8 mouse cellular contexts compared by ENCODE assay signal in the genomic region with DNA sequence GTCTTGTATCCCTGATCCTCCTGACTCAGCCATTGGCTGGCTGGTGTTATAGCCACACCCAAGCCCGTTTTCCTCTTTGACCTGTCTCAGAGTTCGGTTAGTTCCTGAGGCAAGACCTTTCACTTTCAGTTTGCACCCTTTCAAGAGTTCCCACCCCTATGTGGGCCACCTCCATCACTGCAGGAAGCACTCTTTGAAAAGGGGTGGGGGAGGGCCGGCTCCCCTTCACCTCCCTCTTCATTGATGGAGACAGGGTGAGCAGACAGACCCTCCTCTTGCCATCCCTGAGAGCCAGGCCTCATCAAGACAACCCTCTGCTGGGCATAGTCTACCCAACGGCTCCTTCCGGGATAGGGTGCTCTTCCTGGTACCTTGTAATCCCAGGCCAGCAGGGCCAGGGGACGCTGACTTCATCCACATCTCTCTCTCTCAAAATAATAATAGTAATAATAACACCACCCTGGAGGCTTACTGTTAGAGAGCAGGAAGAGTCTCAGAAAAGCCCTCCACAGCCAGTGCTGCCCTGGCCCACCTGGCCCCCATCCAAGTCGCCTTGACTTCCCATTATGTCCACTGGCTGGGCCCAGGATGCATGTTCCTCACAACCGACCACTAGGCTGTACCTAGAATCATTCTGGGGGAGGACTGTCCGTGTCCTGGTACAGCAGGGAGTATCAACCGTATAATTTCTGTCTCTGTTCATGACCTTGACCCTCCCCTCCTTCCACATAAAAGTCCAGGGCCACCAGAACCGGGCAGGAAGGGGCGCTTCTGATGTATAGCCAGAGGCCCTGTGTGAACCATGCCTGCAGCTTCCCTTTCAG. TPM values are rescaled to one million over a fixed set of nuclear protein-coding genes. Genes with fewer than 3 reads are reported as not detected.
DNase-seq lines count a peak whose midpoint lies in the region; ATAC-seq lines count a peak whose summit lies in the region.

No protein-coding gene starts in this region.

- H3K9me3 ChIP-seq in forebrain, embryonic 16.5 days (ENCODE audit: control insufficient read depth, low read length) = no peaks in the 10 kb centered on the region
- H3K9me3 ChIP-seq in intestine, embryonic 14.5 days (ENCODE audit: control insufficient read depth, low read length) = no peaks in the 10 kb centered on the region
- no peaks in the 10 kb centered on the region for H3K9me3 ChIP-seq in liver, embryonic 16.5 days (replicated peaks; ENCODE audit: control insufficient read depth, low read length)
- H3K9me3 ChIP-seq in neural tube, embryonic 15.5 days (replicated peaks) = no peaks in the 10 kb centered on the region

- peak overlapping the region; percentile 83 for H3K4me3 ChIP-seq in forebrain, embryonic 16.5 days (replicated peaks; ENCODE audit: low read length)
- peak overlapping the region; percentile 77 for H3K4me3 ChIP-seq in intestine, embryonic 14.5 days (ENCODE audit: low read depth, low read length)
- H3K4me3 ChIP-seq in liver, embryonic 16.5 days (ENCODE audit: low read depth, low read length) = peak overlapping the region; percentile 74
- peak overlapping the region; percentile 63 for H3K4me3 ChIP-seq in neural tube, embryonic 15.5 days (replicated peaks)

- peak overlapping the region; percentile 60 for H3K27ac ChIP-seq in forebrain, embryonic 16.5 days (ENCODE audit: low read length)
- H3K27ac ChIP-seq in intestine, embryonic 14.5 days (ENCODE audit: low read depth) = peak overlapping the region; percentile 71
- peak overlapping the region; percentile 79 for H3K27ac ChIP-seq in liver, embryonic 16.5 days (ENCODE audit: low read length)
- peak overlapping the region; percentile 77 for H3K27ac ChIP-seq in neural tube, embryonic 15.5 days (replicated peaks)

- ATAC-seq in forebrain, embryonic 16.5 days = peak; percentile 13
- ATAC-seq in intestine, embryonic 14.5 days (replicated peaks; ENCODE audit: low FRiP score, low TSS enrichment, low read depth) = peak; percentile 36
- ATAC-seq in liver, embryonic 16.5 days (ENCODE audit: low read depth) = peak; percentile 43; the same call in 1 of the 2 replicates
- peak; percentile 36; the same call in 1 of the 2 replicates for ATAC-seq in neural tube, embryonic 15.5 days (ENCODE audit: low FRiP score)

- H3K27me3 ChIP-seq in forebrain, embryonic 16.5 days (replicated peaks; ENCODE audit: control insufficient read depth, insufficient read depth, low read length) = no peaks in the 10 kb centered on the region
- H3K27me3 ChIP-seq in intestine, embryonic 14.5 days (replicated peaks; ENCODE audit: control insufficient read depth, insufficient read depth, low read length) = no peaks in the 10 kb centered on the region
- no peaks in the 10 kb centered on the region for H3K27me3 ChIP-seq in liver, embryonic 16.5 days (ENCODE audit: control insufficient read depth, insufficient read depth, low read depth, low read length)
- no peaks in the 10 kb centered on the region for H3K27me3 ChIP-seq in neural tube, embryonic 15.5 days (replicated peaks)

- H3K4me1 ChIP-seq in forebrain, embryonic 16.5 days (replicated peaks; ENCODE audit: control insufficient read depth, insufficient read depth, low read length) = peaks cover 15% of the 10 kb centered on the region
- H3K4me1 ChIP-seq in intestine, embryonic 14.5 days (replicated peaks; ENCODE audit: control insufficient read depth, insufficient read depth, low read length) = peaks cover 11% of the 10 kb centered on the region
- peaks cover 37% of the 10 kb centered on the region for H3K4me1 ChIP-seq in liver, embryonic 16.5 days (ENCODE audit: control insufficient read depth, low read depth, low read length)
- peaks cover 17% of the 10 kb centered on the region for H3K4me1 ChIP-seq in neural tube, embryonic 15.5 days

- DNase-seq in ovary, postnatal 36 days (ENCODE audit: low spot score) = peak; percentile 49
- DNase-seq in ovary, adult 18-20 months (ENCODE audit: low spot score) = no peak
- DNase-seq in brain, adult 2 months (ENCODE audit: low read depth, low spot score) = peak; percentile 39
- DNase-seq in intestine, embryonic 14.5 days (ENCODE audit: low spot score) = no peak
- no peak for DNase-seq in layer of hippocampus, postnatal 14 days (ENCODE audit: low spot score in 2 of 2)

- H3K36me3 ChIP-seq in forebrain, embryonic 16.5 days (ENCODE audit: control insufficient read depth, insufficient read depth) = peaks cover 2% of the 10 kb centered on the region; the same call in 1 of the 2 replicates
- peaks cover 32% of the 10 kb centered on the region for H3K36me3 ChIP-seq in intestine, embryonic 14.5 days (ENCODE audit: control insufficient read depth, insufficient read depth, low read length)
- H3K36me3 ChIP-seq in liver, embryonic 16.5 days (ENCODE audit: control insufficient read depth, insufficient read depth) = no peaks in the 10 kb centered on the region
- peaks cover 23% of the 10 kb centered on the region for H3K36me3 ChIP-seq in neural tube, embryonic 15.5 days

- peak overlapping the region; percentile 96 for H3K9ac ChIP-seq in forebrain, embryonic 16.5 days (replicated peaks; ENCODE audit: low read depth, low read length)
- peak overlapping the region; percentile 95 for H3K9ac ChIP-seq in intestine, embryonic 14.5 days (ENCODE audit: low read length)
- H3K9ac ChIP-seq in liver, embryonic 16.5 days (ENCODE audit: low read depth, low read length) = peak overlapping the region; percentile 79
- H3K9ac ChIP-seq in neural tube, embryonic 15.5 days (replicated peaks) = peak overlapping the region; percentile 91

- 34% methylated on average over 12 of the region's 12 CpGs for WGBS in forebrain, embryonic 16.5 days
- 25% methylated on average over 12 of the region's 12 CpGs for WGBS in intestine, embryonic 14.5 days
- WGBS in liver, embryonic 16.5 days (ENCODE audit: insufficient replicate concordance) = 7% methylated on average over 12 of the region's 12 CpGs
- 34% methylated on average over 12 of the region's 12 CpGs for WGBS in neural tube, embryonic 15.5 days

- H3K4me2 ChIP-seq in forebrain, embryonic 16.5 days (ENCODE audit: low read length) = peak overlapping the region; percentile 95
- peak overlapping the region; percentile 86 for H3K4me2 ChIP-seq in intestine, embryonic 14.5 days (ENCODE audit: low read length)
- H3K4me2 ChIP-seq in liver, embryonic 16.5 days (ENCODE audit: low read depth, low read length) = peak overlapping the region; percentile 84
- peak overlapping the region; percentile 88 for H3K4me2 ChIP-seq in neural tube, embryonic 15.5 days

RNA-seq across cellular contexts. Expression of a gene that starts 1.1 kb away (rescaled TPM):
- polyA plus RNA-seq in forebrain, embryonic 16.5 days (2015; fragmentation: Nextera tagmentation; extraction: Ambion mirVana) = 2.2 and 2.7 TPM in 2 replicates
- 10.1 and 11.2 TPM in 2 replicates for polyA plus RNA-seq in intestine, embryonic 14.5 days (2014; fragmentation: Nextera tagmentation; extraction: Ambion mirVana)
- 2.3 and 2.6 TPM in 2 replicates for polyA plus RNA-seq in liver, embryonic 16.5 days (2015; fragmentation: Nextera tagmentation; extraction: Ambion mirVana)
- 4.5 TPM in 2 replicates for polyA plus RNA-seq in neural tube, embryonic 15.5 days (2015; fragmentation: Nextera tagmentation; extraction: Ambion mirVana)
- 10 to 100 TPM; 23.8 to 25.0 TPM for total RNA-seq in layer of hippocampus, postnatal 14 days (2021)

RNA-seq across cellular contexts. Expression of a gene that starts 29.4 kb away (rescaled TPM):
- polyA plus RNA-seq in forebrain, embryonic 16.5 days (2015; fragmentation: Nextera tagmentation; extraction: Ambion mirVana) = 0.63 and 0.73 TPM in 2 replicates
- polyA plus RNA-seq in intestine, embryonic 14.5 days (2014; fragmentation: Nextera tagmentation; extraction: Ambion mirVana) = 14.2 and 16.5 TPM in 2 replicates
- polyA plus RNA-seq in liver, embryonic 16.5 days (2015; fragmentation: Nextera tagmentation; extraction: Ambion mirVana) = 0.90 and 1.1 TPM in 2 replicates
- polyA plus RNA-seq in neural tube, embryonic 15.5 days (2015; fragmentation: Nextera tagmentation; extraction: Ambion mirVana) = 0.82 and 2.9 TPM in 2 replicates
- 1 to 10 TPM; 2.3 to 5.3 TPM for total RNA-seq in layer of hippocampus, postnatal 14 days (2021)

RNA-seq across cellular contexts. Expression of a gene that starts 54.7 kb away (rescaled TPM):
- polyA plus RNA-seq in forebrain, embryonic 16.5 days (2015; fragmentation: Nextera tagmentation; extraction: Ambion mirVana) = 17.5 and 19.1 TPM in 2 replicates
- polyA plus RNA-seq in intestine, embryonic 14.5 days (2014; fragmentation: Nextera tagmentation; extraction: Ambion mirVana) = 9.8 and 12.8 TPM in 2 replicates
- polyA plus RNA-seq in liver, embryonic 16.5 days (2015; fragmentation: Nextera tagmentation; extraction: Ambion mirVana) = 5.0 and 5.5 TPM in 2 replicates
- polyA plus RNA-seq in neural tube, embryonic 15.5 days (2015; fragmentation: Nextera tagmentation; extraction: Ambion mirVana) = 15.9 and 16.0 TPM in 2 replicates
- 10 to 100 TPM; 11.7 to 14.1 TPM for total RNA-seq in layer of hippocampus, postnatal 14 days (2021)

Comparison
In these comparisons a context has a peak if more than half of its experiments do, and no peak if none do; other contexts are left out.
1. DNase-seq: peak in ovary, postnatal 36 days (single experiment) and brain, adult 2 months (single experiment); none in ovary, adult 18-20 months (single experiment), intestine, embryonic 14.5 days (single experiment) and layer of hippocampus, postnatal 14 days (0 of 2).
2. Peak in every context shown above with its lines, with median percentiles within 50 percentile points of each other: ATAC-seq, H3K27ac ChIP-seq, H3K4me2 ChIP-seq, H3K4me3 ChIP-seq and H3K9ac ChIP-seq.